Mouse (Mus musculus): ENCODE data around the gene Mydgf. TPM values are rescaled to one million over a fixed set of nuclear protein-coding genes. Genes with fewer than 3 reads are reported as not detected.

The Mydgf gene
- polyA plus RNA-seq, 1 experiment from 2014 or later: 111 TPM

- Histone ChIP-seq H3K9ac (ENCODE audit: low read length) (peak within 1 kb of the TSS; percentile 42), H3K4me1 (replicated peaks; ENCODE audit: control insufficient read depth, insufficient read depth, low read length) (peaks cover 13% of the 10 kb centered on the region), H3K27ac (ENCODE audit: low read depth) (no peak within 1 kb of the TSS), H3K36me3 (ENCODE audit: control insufficient read depth, insufficient read depth, low read length) (no peaks in the 10 kb centered on the region), H3K9me3 (ENCODE audit: control insufficient read depth, low read length) (no peaks in the 10 kb centered on the region), H3K4me3 (ENCODE audit: low read depth, low read length) (peak within 1 kb of the TSS; percentile 46), H3K27me3 (replicated peaks; ENCODE audit: control insufficient read depth, insufficient read depth, low read length) (peaks cover 7% of the 10 kb centered on the region; the same call in 1 of the 2 replicates), H3K4me2 (ENCODE audit: low read length) (peak within 1 kb of the TSS; percentile 69)
- peak; percentile 94 for DNase-seq (ENCODE audit: low spot score)
- ATAC-seq (replicated peaks; ENCODE audit: low FRiP score, low TSS enrichment, low read depth): peak; percentile 97
- WGBS: 1% methylated on average over 30 of the region's 30 CpGs
These were observed 21.4 kb downstream of the Mydgf start, which contains the start of gene Tnfaip8l1 for GRCm38 (mm10) chr17:56162231-56162774. Gene Tnfaip8l1 (plus strand): TSS chr17:56162477.

GRCm38 (mm10) chr17:56159729-56160128, 24.0 kb downstream of the Mydgf start:
- WGBS: 3% methylated on average over 9 of the region's 9 CpGs
- Histone ChIP-seq H3K9me3 (ENCODE audit: control insufficient read depth, low read length) (no peaks in the 10 kb centered on the region), H3K9ac (ENCODE audit: low read length) (no peak overlapping the region), H3K4me1 (replicated peaks; ENCODE audit: control insufficient read depth, insufficient read depth, low read length) (peaks cover 10% of the 10 kb centered on the region), H3K36me3 (ENCODE audit: control insufficient read depth, insufficient read depth, low read length) (no peaks in the 10 kb centered on the region), H3K4me3 (ENCODE audit: low read depth, low read length) (no peak overlapping the region), H3K4me2 (ENCODE audit: low read length) (no peak overlapping the region), H3K27me3 (replicated peaks; ENCODE audit: control insufficient read depth, insufficient read depth, low read length) (peaks cover 18% of the 10 kb centered on the region; the same call in 1 of the 2 replicates), H3K27ac (ENCODE audit: low read depth) (no peak overlapping the region)
- DNase-seq (ENCODE audit: low spot score) (peak; percentile 83), ATAC-seq (replicated peaks; ENCODE audit: low FRiP score, low TSS enrichment, low read depth) (peak; percentile 32; the same call in 1 of the 2 replicates)

GRCm38 (mm10) chr17:56153643-56154042, 30.1 kb downstream of the Mydgf start:
- Histone ChIP-seq H3K9ac (ENCODE audit: low read length) (no peak overlapping the region), H3K27ac (ENCODE audit: low read depth) (no peak overlapping the region), H3K27me3 (replicated peaks; ENCODE audit: control insufficient read depth, insufficient read depth, low read length) (peaks cover 53% of the 10 kb centered on the region), H3K36me3 (ENCODE audit: control insufficient read depth, insufficient read depth, low read length) (no peaks in the 10 kb centered on the region), H3K9me3 (ENCODE audit: control insufficient read depth, low read length) (no peaks in the 10 kb centered on the region), H3K4me2 (ENCODE audit: low read length) (no peak overlapping the region), H3K4me3 (ENCODE audit: low read depth, low read length) (no peak overlapping the region), H3K4me1 (replicated peaks; ENCODE audit: control insufficient read depth, insufficient read depth, low read length) (no peaks in the 10 kb centered on the region)
- ATAC-seq (replicated peaks; ENCODE audit: low FRiP score, low TSS enrichment, low read depth) (peak; percentile 50), DNase-seq (ENCODE audit: low spot score) (peak; percentile 71)
- WGBS: 33% methylated on average over 9 of the region's 9 CpGs

GRCm38 (mm10) chr17:56149897-56150296, 33.8 kb downstream of the Mydgf start:
- no peak for ATAC-seq (replicated peaks; ENCODE audit: low FRiP score, low TSS enrichment, low read depth)

GRCm38 (mm10) chr17:56148790-56149618, 34.7 kb downstream of the Mydgf start:
- under 1% methylated on average over 25 of the region's 30 CpGs for WGBS
- Histone ChIP-seq H3K27ac (ENCODE audit: low read depth) (no peak overlapping the region), H3K9me3 (ENCODE audit: control insufficient read depth, low read length) (no peaks in the 10 kb centered on the region), H3K9ac (ENCODE audit: low read length) (no peak overlapping the region), H3K27me3 (replicated peaks; ENCODE audit: control insufficient read depth, insufficient read depth, low read length) (peaks cover 55% of the 10 kb centered on the region), H3K36me3 (ENCODE audit: control insufficient read depth, insufficient read depth, low read length) (no peaks in the 10 kb centered on the region), H3K4me1 (replicated peaks; ENCODE audit: control insufficient read depth, insufficient read depth, low read length) (no peaks in the 10 kb centered on the region), H3K4me3 (ENCODE audit: low read depth, low read length) (peak overlapping the region; percentile 10; the same call in 1 of the 2 replicates), H3K4me2 (ENCODE audit: low read length) (peak overlapping the region; percentile 38)
- ATAC-seq (replicated peaks; ENCODE audit: low FRiP score, low TSS enrichment, low read depth) (0 out of 2 replicates have a peak, but pooled peaks have one; percentile 37), DNase-seq (ENCODE audit: low spot score) (no peak)

More at GRCm38 (mm10) chr17:56149897-56150296, 33.8 kb downstream of the Mydgf start:
- Histone ChIP-seq H3K4me3 (ENCODE audit: low read depth, low read length) (no peak overlapping the region), H3K27me3 (replicated peaks; ENCODE audit: control insufficient read depth, insufficient read depth, low read length) (peaks cover 59% of the 10 kb centered on the region), H3K9me3 (ENCODE audit: control insufficient read depth, low read length) (no peaks in the 10 kb centered on the region), H3K9ac (ENCODE audit: low read length) (no peak overlapping the region), H3K27ac (ENCODE audit: low read depth) (no peak overlapping the region), H3K4me1 (replicated peaks; ENCODE audit: control insufficient read depth, insufficient read depth, low read length) (no peaks in the 10 kb centered on the region), H3K36me3 (ENCODE audit: control insufficient read depth, insufficient read depth, low read length) (no peaks in the 10 kb centered on the region), H3K4me2 (ENCODE audit: low read length) (no peak overlapping the region)
- WGBS: 43% methylated on average over 2 of the region's 2 CpGs
- DNase-seq (ENCODE audit: low spot score): no peak

GRCm38 (mm10) chr17:56148280-56148679, 35.4 kb downstream of the Mydgf start:
- H3K4me1 ChIP-seq (replicated peaks; ENCODE audit: control insufficient read depth, insufficient read depth, low read length): no peaks in the 10 kb centered on the region
- H3K4me2 ChIP-seq (ENCODE audit: low read length): peak overlapping the region; percentile 38
- no peak overlapping the region for H3K27ac ChIP-seq (ENCODE audit: low read depth)
- 20% methylated on average over 9 of the region's 9 CpGs for WGBS
- no peak overlapping the region for H3K9ac ChIP-seq (ENCODE audit: low read length)
- H3K9me3 ChIP-seq (ENCODE audit: control insufficient read depth, low read length): no peaks in the 10 kb centered on the region
- no peak overlapping the region; the same call in 1 of the 2 replicates for H3K4me3 ChIP-seq (ENCODE audit: low read depth, low read length)
- 0 out of 2 replicates have a peak, but pooled peaks have one; percentile 28 for ATAC-seq (replicated peaks; ENCODE audit: low FRiP score, low TSS enrichment, low read depth)
- DNase-seq (ENCODE audit: low spot score): no peak
- H3K36me3 ChIP-seq (ENCODE audit: control insufficient read depth, insufficient read depth, low read length): no peaks in the 10 kb centered on the region
- H3K27me3 ChIP-seq (replicated peaks; ENCODE audit: control insufficient read depth, insufficient read depth, low read length): peaks cover 58% of the 10 kb centered on the region

- H3K36me3 ChIP-seq (ENCODE audit: control insufficient read depth, insufficient read depth, low read length): no peaks in the 10 kb centered on the region
- H3K4me1 ChIP-seq (replicated peaks; ENCODE audit: control insufficient read depth, insufficient read depth, low read length): peaks cover 3% of the 10 kb centered on the region; the same call in 1 of the 2 replicates
- H3K27ac ChIP-seq (ENCODE audit: low read depth): no peak overlapping the region
- ATAC-seq (replicated peaks; ENCODE audit: low FRiP score, low TSS enrichment, low read depth) (no peak), DNase-seq (ENCODE audit: low spot score) (no peak)
- 43% methylated on average over 12 of the region's 12 CpGs for WGBS
- peaks cover 67% of the 10 kb centered on the region for H3K27me3 ChIP-seq (replicated peaks; ENCODE audit: control insufficient read depth, insufficient read depth, low read length)
- no peaks in the 10 kb centered on the region for H3K9me3 ChIP-seq (ENCODE audit: control insufficient read depth, low read length)
- H3K9ac ChIP-seq (ENCODE audit: low read length): no peak overlapping the region
- H3K4me3 ChIP-seq (ENCODE audit: low read depth, low read length): no peak overlapping the region
- H3K4me2 ChIP-seq (ENCODE audit: low read length): no peak overlapping the region
These were observed 36.3 kb downstream of the Mydgf start for GRCm38 (mm10) chr17:56147420-56147819.

GRCm38 (mm10) chr17:56146131-56146530, 37.6 kb downstream of the Mydgf start:
- no peak overlapping the region for H3K27ac ChIP-seq (ENCODE audit: low read depth)
- H3K4me1 ChIP-seq (replicated peaks; ENCODE audit: control insufficient read depth, insufficient read depth, low read length): peaks cover 9% of the 10 kb centered on the region; the same call in 1 of the 2 replicates
- H3K27me3 ChIP-seq (replicated peaks; ENCODE audit: control insufficient read depth, insufficient read depth, low read length): peaks cover 71% of the 10 kb centered on the region
- no peaks in the 10 kb centered on the region for H3K9me3 ChIP-seq (ENCODE audit: control insufficient read depth, low read length)
- H3K36me3 ChIP-seq (ENCODE audit: control insufficient read depth, insufficient read depth, low read length): no peaks in the 10 kb centered on the region
- H3K4me3 ChIP-seq (ENCODE audit: low read depth, low read length): no peak overlapping the region
- WGBS: 15% methylated on average over 9 of the region's 9 CpGs
- no peak overlapping the region for H3K9ac ChIP-seq (ENCODE audit: low read length)
- DNase-seq (ENCODE audit: low spot score) (no peak), ATAC-seq (replicated peaks; ENCODE audit: low FRiP score, low TSS enrichment, low read depth) (no peak)
- H3K4me2 ChIP-seq (ENCODE audit: low read length): no peak overlapping the region

All from intestine, embryonic 14.5 days (tissue).